Mouse (Mus musculus) hindbrain, embryonic 14.5 days (tissue): ENCODE measurements around the gene Itpr1. TPM values are rescaled to one million over a fixed set of nuclear protein-coding genes. Genes with fewer than 3 reads are reported as not detected.

Experiments
- ATAC-seq: fragments of 200-750 bp; cut with Nextera tagmentation; 2 replicates; pipeline ENCODE4 v1.8.0; 2017; ENCODE audit warnings: moderate number of reproducible peaks, mild to moderate bottlenecking, moderate TSS enrichment, moderate library complexity; ENCODE audit not compliant: low FRiP score
- DNase-seq: peaks from one replicate; pipeline ENCODE4 v3.0.0-alpha.2; 2015; ENCODE audit warnings: low spot score
- H3K27ac ChIP-seq: fragments of 300-500 bp; sonication (generic); 2 replicates; pipeline ENCODE4 v1.5.1; 2014; ENCODE audit warnings: mild to moderate bottlenecking, moderate library complexity
- H3K27me3 ChIP-seq: fragments of 300-500 bp; sonication (generic); 2 replicates; pipeline ENCODE4 v1.6.1; 2014; ENCODE audit warnings: mild to moderate bottlenecking, low read length, mixed read lengths; ENCODE audit not compliant: control insufficient read depth, insufficient read depth
- H3K36me3 ChIP-seq: fragments of 300-500 bp; sonication (generic); replicated peaks from 2 replicates; pipeline ENCODE4 v1.6.1; 2014; ENCODE audit not compliant: control insufficient read depth, insufficient read depth
- H3K4me1 ChIP-seq: fragments of 300-500 bp; sonication (generic); replicated peaks from 2 replicates; pipeline ENCODE4 v1.6.1; 2014; ENCODE audit warnings: antibody characterized with exemption, low read length, mixed read lengths; ENCODE audit not compliant: control insufficient read depth, insufficient read depth
- H3K4me2 ChIP-seq: fragments of 300-500 bp; sonication (generic); replicated peaks from 2 replicates; pipeline ENCODE4 v1.6.1; 2014; ENCODE audit warnings: mild to moderate bottlenecking, moderate library complexity
- H3K4me3 ChIP-seq: fragments of 300-500 bp; sonication (generic); replicated peaks from 2 replicates; pipeline ENCODE4 v1.5.1; 2014; ENCODE audit warnings: mild to moderate bottlenecking, low read length
- H3K9ac ChIP-seq: fragments of 300-500 bp; sonication (generic); 2 replicates; pipeline ENCODE4 v1.6.1; 2014
- H3K9me3 ChIP-seq: fragments of 300-500 bp; sonication (generic); 2 replicates; pipeline ENCODE4 v1.6.1; 2016; ENCODE audit warnings: low read length; ENCODE audit not compliant: control insufficient read depth
- WGBS: fragments of 180-500 bp; shearing (Covaris S2); extraction: QIAGEN DNeasy Blood & Tissue Kit; methylation state at CpG from one replicate; pipeline ENCODE4 v1.1.7; 2014; 5-methylcytosine and 5-hydroxymethylcytosine counted together
- polyA plus RNA-seq: library from polyadenylated mRNA; unstranded; fragments of >200 nt; fragmentation: Nextera tagmentation; extraction: Ambion mirVana; gene quantifications from 2 replicates; pipeline ENCODE4 v1.2.1, GENCODE M21; 2014

The Itpr1 gene
- polyA plus RNA-seq, 1 experiment from 2014 or later = 6.5 TPM

GRCm38 (mm10) chr6:108350801-108351200, 137.9 kb downstream of the Itpr1 start:
- ATAC-seq (no peak), DNase-seq (no peak)
- Histone ChIP-seq H3K9me3 (no peaks in the 10 kb centered on the region), H3K27ac (no peak overlapping the region), H3K36me3 (no peaks in the 10 kb centered on the region), H3K4me3 (no peak overlapping the region), H3K9ac (no peak overlapping the region), H3K27me3 (no peaks in the 10 kb centered on the region), H3K4me2 (no peak overlapping the region), H3K4me1 (no peaks in the 10 kb centered on the region)
- WGBS = 97% methylated on average over 2 of the region's 2 CpGs

GRCm38 (mm10) chr6:108351998-108352397, 139.1 kb downstream of the Itpr1 start:
- Histone ChIP-seq H3K9ac (no peak overlapping the region), H3K36me3 (no peaks in the 10 kb centered on the region), H3K9me3 (no peaks in the 10 kb centered on the region), H3K4me1 (no peaks in the 10 kb centered on the region), H3K4me2 (no peak overlapping the region), H3K27me3 (no peaks in the 10 kb centered on the region), H3K4me3 (no peak overlapping the region), H3K27ac (no peak overlapping the region)
- ATAC-seq (no peak), DNase-seq (no peak)
- WGBS = 81% methylated on average over 8 of the region's 8 CpGs

GRCm38 (mm10) chr6:108367412-108367811, 154.5 kb downstream of the Itpr1 start:
- H3K4me2 ChIP-seq = no peak overlapping the region
- no peak for DNase-seq
- WGBS = 90% methylated on average over 4 of the region's 4 CpGs

GRCm38 (mm10) chr6:108369031-108369430, 156.1 kb downstream of the Itpr1 start:
- Histone ChIP-seq H3K27me3 (no peaks in the 10 kb centered on the region), H3K4me2 (no peak overlapping the region), H3K27ac (no peak overlapping the region), H3K36me3 (no peaks in the 10 kb centered on the region), H3K4me1 (no peaks in the 10 kb centered on the region), H3K9me3 (no peaks in the 10 kb centered on the region), H3K9ac (no peak overlapping the region), H3K4me3 (no peak overlapping the region)
- DNase-seq (no peak), ATAC-seq (no peak)
- 93% methylated on average over 11 of the region's 11 CpGs for WGBS

More at GRCm38 (mm10) chr6:108367412-108367811, 154.5 kb downstream of the Itpr1 start:
- ATAC-seq = no peak
- H3K4me1 ChIP-seq = no peaks in the 10 kb centered on the region
- H3K27me3 ChIP-seq = no peaks in the 10 kb centered on the region
- no peak overlapping the region for H3K4me3 ChIP-seq
- H3K27ac ChIP-seq = no peak overlapping the region
- H3K9ac ChIP-seq = no peak overlapping the region
- H3K36me3 ChIP-seq = no peaks in the 10 kb centered on the region
- H3K9me3 ChIP-seq = no peaks in the 10 kb centered on the region

- WGBS = 88% methylated on average over 7 of the region's 7 CpGs
- Histone ChIP-seq H3K27ac (no peak overlapping the region), H3K4me3 (no peak overlapping the region), H3K36me3 (no peaks in the 10 kb centered on the region), H3K27me3 (no peaks in the 10 kb centered on the region), H3K9me3 (no peaks in the 10 kb centered on the region), H3K4me2 (no peak overlapping the region), H3K4me1 (no peaks in the 10 kb centered on the region), H3K9ac (no peak overlapping the region)
- DNase-seq (no peak), ATAC-seq (no peak)
Measured at GRCm38 (mm10) chr6:108371347-108371893, 158.5 kb downstream of the Itpr1 start.

- no peak for DNase-seq
- H3K4me2 ChIP-seq = no peak overlapping the region
- 82% methylated on average over 7 of the region's 7 CpGs for WGBS
- no peaks in the 10 kb centered on the region for H3K27me3 ChIP-seq
- ATAC-seq = no peak
- H3K27ac ChIP-seq = no peak overlapping the region
- H3K4me1 ChIP-seq = no peaks in the 10 kb centered on the region
- H3K36me3 ChIP-seq = no peaks in the 10 kb centered on the region
- H3K9ac ChIP-seq = no peak overlapping the region
- no peak overlapping the region for H3K4me3 ChIP-seq
- no peaks in the 10 kb centered on the region for H3K9me3 ChIP-seq
Measured at GRCm38 (mm10) chr6:108374019-108374418, 161.1 kb downstream of the Itpr1 start.

- no peak overlapping the region for H3K9ac ChIP-seq
- H3K4me2 ChIP-seq = no peak overlapping the region
- H3K4me1 ChIP-seq = no peaks in the 10 kb centered on the region
- H3K36me3 ChIP-seq = no peaks in the 10 kb centered on the region; the same call in 1 of the 2 replicates
- no peak overlapping the region for H3K4me3 ChIP-seq
- ATAC-seq (no peak), DNase-seq (no peak)
- WGBS = 91% methylated on average over 3 of the region's 3 CpGs
- H3K27me3 ChIP-seq = no peaks in the 10 kb centered on the region
- H3K27ac ChIP-seq = no peak overlapping the region
- no peaks in the 10 kb centered on the region for H3K9me3 ChIP-seq
Measured at GRCm38 (mm10) chr6:108379041-108379440, 166.1 kb downstream of the Itpr1 start.

GRCm38 (mm10) chr6:108380209-108380608, 167.3 kb downstream of the Itpr1 start:
- WGBS = 89% methylated on average over 2 of the region's 2 CpGs
- Histone ChIP-seq H3K27me3 (no peaks in the 10 kb centered on the region), H3K27ac (no peak overlapping the region), H3K36me3 (no peaks in the 10 kb centered on the region; the same call in 1 of the 2 replicates), H3K4me2 (no peak overlapping the region), H3K9ac (no peak overlapping the region), H3K4me1 (no peaks in the 10 kb centered on the region), H3K4me3 (no peak overlapping the region), H3K9me3 (no peaks in the 10 kb centered on the region)
- DNase-seq (no peak), ATAC-seq (no peak)

- Histone ChIP-seq H3K9ac (no peak overlapping the region), H3K9me3 (no peaks in the 10 kb centered on the region), H3K27me3 (no peaks in the 10 kb centered on the region), H3K4me1 (no peaks in the 10 kb centered on the region), H3K4me2 (no peak overlapping the region), H3K36me3 (no peaks in the 10 kb centered on the region), H3K27ac (no peak overlapping the region), H3K4me3 (no peak overlapping the region)
- DNase-seq (no peak), ATAC-seq (no peak)
- 93% methylated on average over 6 of the region's 6 CpGs for WGBS
Measured at GRCm38 (mm10) chr6:108390624-108391324, 177.9 kb downstream of the Itpr1 start.
